Mouse (Mus musculus): ENCODE measurements around the gene Onecut1.

GRCm38 (mm10) chr9:74853191-74854072 is 8.3 kb upstream of the Onecut1 start:
- TF ChIP-seq EP300 (IDR thresholded peaks at IDR 0.05; ENCODE audit: insufficient read depth, low read depth, low read length) (no peak), CTCF (IDR thresholded peaks at IDR 0.05) (no peak), POLR2A (IDR thresholded peaks at IDR 0.05; ENCODE audit: insufficient read depth, low read depth, low read length) (no peak)

All from heart, adult 2 months (tissue).